Mouse (Mus musculus) layer of hippocampus, adult 9-10 months (tissue): ENCODE data around the gene Hexim2.

Source experiments
- DNase-seq: peaks from one replicate; pipeline ENCODE4 v3.0.0; 2022; ENCODE audit warnings: low spot score

The Hexim2 gene

DNA sequence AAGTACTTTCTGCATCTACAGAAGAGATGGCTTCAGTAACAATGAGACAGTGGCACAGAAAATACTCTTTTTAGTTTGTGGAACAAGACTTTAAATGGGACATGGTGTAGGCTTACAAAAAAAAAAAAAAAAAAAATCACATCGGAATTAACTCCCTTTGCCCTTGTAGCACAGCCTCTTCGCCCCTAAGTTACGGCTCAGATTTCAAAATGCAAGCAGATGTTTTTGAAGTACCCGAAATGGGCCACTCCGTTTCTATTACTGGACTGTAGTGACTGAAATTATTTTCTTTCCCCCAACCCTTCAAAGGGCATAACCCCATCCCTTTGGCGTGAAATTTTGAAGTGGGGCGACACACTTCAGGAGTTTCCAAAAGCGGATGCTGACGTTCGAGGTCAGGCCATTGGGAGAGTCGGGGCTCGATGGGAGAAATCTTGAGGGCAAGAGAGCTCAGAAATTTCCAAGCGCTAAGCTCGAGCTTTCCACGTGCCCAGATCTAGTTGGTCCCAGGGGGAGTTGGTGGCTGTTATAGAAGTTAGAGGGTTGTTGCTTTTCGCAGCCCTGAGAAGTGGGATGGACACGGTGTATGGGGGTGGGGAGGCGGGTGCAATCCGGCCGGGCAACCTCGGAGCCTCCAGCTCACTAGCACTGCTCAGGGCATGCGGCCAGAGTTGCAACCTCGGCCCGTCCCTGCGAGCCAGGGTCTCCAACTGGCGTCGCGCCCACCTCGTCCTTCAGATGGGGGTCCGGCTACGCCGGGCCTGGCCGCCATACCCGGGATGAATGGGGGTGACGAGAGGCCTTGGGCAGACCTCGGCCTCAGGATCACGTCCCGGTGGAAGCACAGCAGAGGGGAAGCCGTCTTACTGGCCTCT lies at the start of gene Hexim2:
TSS of gene Hexim2 (plus strand) at position 729 of the 875 bp plus-strand sequence.
- DNase-seq, result no peak

- DNase-seq, result no peak
Measured at GRCm38 (mm10) chr11:103093306-103093705, 38.9 kb upstream of the Hexim2 start.

DNA sequence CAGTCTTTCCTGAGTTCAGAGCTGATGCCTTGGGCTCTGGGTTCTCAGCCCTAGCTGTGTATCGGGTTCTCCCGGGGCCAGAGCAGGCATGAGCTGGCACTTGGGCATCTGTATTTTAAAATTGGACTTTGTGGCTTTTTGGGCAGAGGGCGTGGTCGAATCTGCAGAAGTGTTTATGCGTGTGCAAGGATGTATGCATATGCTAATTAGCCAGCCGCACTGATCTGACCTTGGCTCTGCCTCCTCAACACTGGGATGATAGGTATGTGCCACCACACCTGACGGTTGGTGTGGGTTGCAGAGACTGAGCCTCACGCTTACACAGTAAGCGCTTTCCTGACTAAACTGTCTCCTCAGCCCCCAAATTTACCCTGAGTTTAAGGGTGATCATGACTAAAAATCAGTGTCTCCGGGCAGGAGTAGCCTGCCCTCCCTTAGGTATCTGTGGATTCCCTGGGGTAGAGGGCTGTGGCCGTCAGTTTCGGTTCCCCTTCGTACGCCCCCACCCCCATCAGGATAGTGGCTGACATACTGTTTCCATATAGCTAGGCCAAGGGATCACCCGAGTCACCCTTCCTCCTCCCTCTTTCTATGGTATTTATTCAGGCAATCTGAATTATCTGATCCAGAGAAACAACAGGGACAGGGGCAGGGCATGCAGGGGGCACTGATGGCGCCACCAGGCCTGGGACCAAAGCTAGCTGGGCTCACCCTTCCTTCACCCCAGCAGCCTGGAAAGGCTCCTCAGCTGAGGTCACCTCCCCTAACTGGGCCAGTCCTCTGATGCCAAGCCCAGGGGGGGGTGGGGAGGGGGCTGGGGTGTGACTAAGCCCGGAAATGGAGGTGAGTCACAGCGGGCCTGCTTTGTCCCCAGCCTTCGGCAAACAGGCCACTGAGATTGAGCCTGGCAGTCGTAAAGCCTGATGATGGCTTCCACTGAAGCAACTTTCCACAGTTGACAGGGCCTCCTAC lies 38.1 kb upstream of the Hexim2 start:
- DNase-seq, result no peak

GRCm38 (mm10) chr11:103095107-103095670 lies 37.0 kb upstream of the Hexim2 start:
- no peak for DNase-seq

- DNase-seq, result no peak
Measured at GRCm38 (mm10) chr11:103095801-103096200, 36.4 kb upstream of the Hexim2 start.

DNA sequence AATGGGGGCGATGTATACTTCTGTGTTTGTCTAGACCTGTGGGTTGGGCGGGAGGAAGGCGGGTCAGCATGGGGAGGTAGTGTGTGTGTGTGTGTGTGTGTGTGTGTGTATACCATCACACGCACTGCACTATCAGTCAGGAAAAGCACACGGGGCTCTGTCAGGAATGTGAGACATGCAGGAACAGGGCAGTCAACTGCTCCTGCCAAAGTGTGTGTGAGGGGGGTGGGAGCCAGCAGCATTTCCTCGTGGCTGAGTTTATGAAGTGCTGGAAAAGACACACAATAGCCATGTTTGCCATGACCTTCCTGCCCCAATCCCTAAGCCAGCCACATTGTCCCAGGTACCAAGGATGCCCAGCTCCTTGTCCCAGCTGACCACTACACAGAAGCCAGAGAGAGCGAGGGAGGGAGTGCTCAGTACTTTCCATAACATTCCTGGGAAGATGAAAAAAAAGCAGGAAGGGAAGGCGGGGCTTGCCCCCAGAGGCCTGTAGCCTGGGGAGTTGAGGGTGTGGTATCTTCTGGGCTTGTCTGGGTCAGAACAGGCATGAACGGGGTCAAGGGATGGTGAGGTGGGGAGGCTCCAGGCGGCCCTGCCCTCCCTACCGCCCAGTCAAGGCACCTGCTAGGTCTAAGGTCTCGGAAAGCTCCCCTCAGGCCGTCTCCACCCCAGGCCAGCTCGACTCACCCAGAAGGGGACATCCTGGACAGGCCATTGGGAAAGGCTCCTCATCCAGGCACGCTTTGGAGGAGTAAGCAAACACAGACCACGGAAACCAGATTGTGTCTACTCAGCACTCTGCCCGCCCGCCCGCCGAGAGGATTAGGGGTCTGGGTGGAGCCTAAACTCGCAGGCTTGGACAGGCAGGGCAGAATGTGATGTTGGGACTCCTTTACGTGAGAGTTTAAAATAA lies 35.0 kb upstream of the Hexim2 start:
- no peak for DNase-seq

GRCm38 (mm10) chr11:103098531-103099190 lies 33.6 kb upstream of the Hexim2 start:
- no peak for DNase-seq

DNA sequence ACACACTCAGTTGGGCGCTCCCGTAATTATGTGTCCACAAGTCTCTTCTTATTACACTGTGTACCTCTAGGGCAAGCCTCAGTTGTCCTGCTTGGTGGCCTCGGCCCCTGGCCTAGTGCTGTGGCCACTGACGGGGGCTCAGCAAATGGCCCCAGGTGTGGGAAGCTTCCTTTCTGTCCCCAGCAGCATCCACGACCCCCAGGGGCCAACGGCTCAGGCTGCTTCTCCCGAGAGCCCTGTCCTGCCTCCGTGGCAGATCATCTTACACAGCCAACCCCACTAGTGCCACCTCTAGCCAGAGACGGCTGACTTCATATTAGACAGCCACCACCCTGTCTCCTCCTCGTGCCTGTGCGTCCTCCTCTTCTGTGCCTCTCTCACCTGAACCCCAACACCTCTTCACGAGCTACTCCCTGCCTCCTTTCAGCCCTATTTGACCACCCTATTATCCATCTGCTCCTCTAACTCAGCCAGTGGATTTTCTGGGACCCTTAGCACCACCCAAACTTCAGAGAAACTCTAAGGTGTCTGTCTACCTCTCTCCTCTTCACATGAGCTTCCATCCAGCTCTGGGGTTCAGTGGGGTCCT lies 32.8 kb upstream of the Hexim2 start:
- no peak for DNase-seq

DNA sequence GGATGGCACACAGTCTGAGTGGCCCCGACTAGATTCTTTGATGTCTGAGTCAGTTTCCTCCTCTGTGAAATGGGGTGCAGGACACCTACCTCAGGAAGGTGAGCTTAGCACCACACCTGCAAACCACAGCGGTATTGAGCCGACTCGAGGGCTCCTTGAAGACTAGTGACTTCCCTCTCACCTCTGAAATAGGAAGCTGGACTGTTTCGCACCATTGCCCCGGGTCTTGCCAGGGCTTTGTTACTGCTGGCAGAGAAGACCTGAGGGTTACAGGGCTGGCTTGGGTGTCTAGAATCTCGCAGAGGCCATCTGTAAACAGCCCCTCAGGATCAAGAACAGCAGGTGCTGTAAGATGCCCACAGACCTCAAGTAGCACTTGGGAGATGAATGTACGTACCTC lies 31.9 kb upstream of the Hexim2 start:
- no peak for DNase-seq

GRCm38 (mm10) chr11:103101481-103101865 lies 30.8 kb upstream of the Hexim2 start, which contains the start of the genes Plcd3 and Acbd4:
Gene Plcd3, minus strand, starts transcription at chr11:103101658.
Gene Acbd4, plus strand, starts transcription at chr11:103101682.
- DNase-seq, result no peak

GRCm38 (mm10) chr11:103101866-103102501 lies 30.2 kb upstream of the Hexim2 start:
- no peak for DNase-seq

DNA sequence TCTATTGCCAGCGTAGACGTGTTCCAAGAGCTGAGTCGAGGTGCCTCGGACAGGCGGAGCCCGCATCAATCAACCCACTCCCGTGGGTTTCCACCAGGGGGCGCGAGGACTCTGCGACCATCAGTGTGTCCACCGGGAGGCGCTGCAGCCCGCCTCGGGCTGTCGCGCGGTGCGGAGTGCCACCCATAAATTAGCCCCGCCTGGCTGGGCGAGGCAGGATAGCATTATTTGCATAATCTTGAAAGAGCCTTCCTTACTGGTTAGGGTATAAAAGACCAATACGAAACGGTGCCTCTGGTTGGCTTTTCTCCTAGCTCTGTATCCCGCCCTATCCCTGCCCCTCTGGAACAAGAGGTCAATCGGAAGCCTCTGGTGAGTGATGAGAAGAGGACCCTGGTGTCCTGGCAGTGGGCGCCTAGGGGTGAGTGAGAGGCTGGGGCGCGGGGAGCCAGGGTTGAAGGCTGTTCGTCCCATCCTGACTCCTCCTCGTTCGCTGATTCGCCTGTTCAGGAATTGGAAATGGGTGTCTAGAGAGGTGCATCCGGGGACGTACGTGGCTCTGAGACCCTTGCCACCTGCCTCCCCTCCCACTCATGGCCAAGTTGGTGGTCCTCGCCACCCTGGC lies 29.4 kb upstream of the Hexim2 start:
- peak; percentile 94 for DNase-seq

GRCm38 (mm10) chr11:103103621-103104020 lies 28.6 kb upstream of the Hexim2 start:
- DNase-seq, result no peak

DNA sequence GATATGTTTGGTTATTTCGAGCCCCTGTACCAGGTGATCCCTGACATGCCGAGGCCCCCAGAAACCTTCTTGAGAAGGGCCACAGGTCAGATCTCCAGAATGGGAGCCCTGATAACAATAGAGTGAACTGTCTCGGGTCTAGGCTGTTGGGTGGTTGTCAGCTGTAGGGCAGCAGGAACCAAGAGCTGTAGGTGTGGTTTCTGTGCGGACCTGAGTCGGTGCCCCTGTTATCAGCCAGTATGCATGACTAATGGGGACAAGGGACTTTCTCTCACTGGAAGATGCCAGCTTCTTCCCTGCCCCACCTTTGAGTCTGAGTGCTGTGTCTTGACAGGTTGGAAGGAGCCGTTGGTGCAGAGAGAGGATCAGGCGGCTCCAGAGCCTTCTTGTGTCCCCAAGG lies 27.8 kb upstream of the Hexim2 start:
- DNase-seq, result no peak

GRCm38 (mm10) chr11:103105180-103105725 lies 27.0 kb upstream of the Hexim2 start:
- DNase-seq, result no peak

DNA sequence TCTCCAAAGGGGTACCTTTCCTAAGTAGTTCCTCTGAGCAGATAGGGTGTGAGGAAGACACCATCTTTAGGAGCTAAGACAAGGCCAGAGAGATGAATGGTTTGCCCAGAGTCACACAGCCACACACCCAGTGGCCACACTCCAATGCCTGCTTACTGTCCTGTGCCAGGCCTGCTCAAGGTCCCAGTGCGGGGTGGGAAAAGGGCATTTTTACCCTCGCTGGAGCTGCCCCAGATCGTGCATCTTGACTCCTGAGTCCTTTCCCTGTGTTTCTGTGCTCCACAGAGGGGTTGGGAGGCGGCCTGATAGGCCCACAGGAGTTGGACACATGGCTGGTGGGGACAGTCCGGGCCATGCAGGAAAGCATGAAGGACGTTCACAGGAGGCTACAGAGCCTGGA lies 26.4 kb upstream of the Hexim2 start:
- DNase-seq, result no peak

DNA sequence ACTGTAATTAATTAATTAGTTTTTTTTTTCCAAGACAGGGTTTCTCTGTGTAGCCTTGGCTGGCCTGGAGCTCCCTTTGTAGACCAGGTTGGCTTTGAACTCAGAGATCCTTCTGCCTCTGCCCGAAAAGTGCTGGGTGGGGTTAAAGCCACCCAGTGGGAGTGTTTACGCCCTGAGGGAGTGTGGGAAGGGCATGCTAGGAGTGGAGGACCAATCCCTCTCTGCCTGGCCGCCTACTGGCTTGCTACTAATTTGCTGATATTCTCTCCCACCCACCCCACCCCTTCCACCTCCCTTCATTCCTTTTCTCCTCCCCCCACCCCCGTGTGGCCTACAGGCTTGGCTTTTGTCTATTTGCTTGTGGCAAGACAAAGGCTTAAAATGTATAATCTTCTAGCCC lies 25.8 kb upstream of the Hexim2 start:
- no peak for DNase-seq

DNA sequence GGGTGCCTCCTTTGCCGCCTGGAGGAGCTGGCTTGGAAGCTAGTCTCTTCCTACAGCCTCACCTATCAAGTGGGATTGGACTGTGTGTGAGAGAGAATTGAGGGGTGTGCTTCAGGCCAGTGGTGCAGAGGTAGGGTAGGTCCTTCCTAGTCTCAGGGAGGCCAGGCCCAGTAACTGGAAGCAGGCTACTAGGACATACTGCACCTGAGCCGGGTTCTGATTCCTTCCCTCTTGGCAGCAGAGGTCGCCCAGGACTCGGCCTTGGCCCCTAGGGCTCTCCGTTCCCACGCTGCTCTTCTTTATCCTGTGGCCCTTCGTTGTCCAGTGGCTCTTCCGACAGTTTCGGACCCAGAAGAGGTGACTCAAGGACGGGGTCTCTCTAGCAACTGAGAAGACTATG lies 20.9 kb upstream of the Hexim2 start:
- DNase-seq, result no peak
